Mouse (Mus musculus): ENCODE results near the gene Gabrb1.

Gabrb1 gene

DNA sequence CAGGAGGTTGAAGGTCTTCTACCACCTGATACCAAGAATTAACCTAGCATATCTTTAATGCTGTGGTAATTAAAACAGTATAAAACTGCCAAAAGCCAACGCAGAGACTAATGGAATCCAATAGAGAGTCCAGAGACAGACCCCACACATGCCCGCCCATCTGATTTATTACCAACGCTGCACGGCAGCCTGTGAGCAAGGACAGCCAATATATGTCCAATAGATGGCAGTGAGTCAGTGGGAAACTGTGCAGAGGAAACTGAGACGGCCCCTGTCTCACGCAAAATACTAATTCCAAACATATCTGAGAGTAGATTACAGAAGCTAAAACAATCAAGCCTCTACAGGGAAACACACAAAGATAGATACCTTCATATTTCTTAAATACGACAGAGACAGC lies 506.5 kb downstream of the Gabrb1 start:
- DNase-seq = no peak

- peak; percentile 97 for DNase-seq
Observed at GRCm38 (mm10) chr5:72167594-72168284, 509.8 kb downstream of the Gabrb1 start, which contains the start of gene Commd8. Gene Commd8, minus strand, starts transcription at chr5:72168189.

- no peak for DNase-seq
Observed at GRCm38 (mm10) chr5:72168285-72168621, 510.3 kb downstream of the Gabrb1 start.

GRCm38 (mm10) chr5:72170067-72170466 lies 512.2 kb downstream of the Gabrb1 start:
- DNase-seq = no peak

- DNase-seq = peak; percentile 75 to 87
Observed at GRCm38 (mm10) chr5:72172675-72173074, 514.8 kb downstream of the Gabrb1 start.

DNA sequence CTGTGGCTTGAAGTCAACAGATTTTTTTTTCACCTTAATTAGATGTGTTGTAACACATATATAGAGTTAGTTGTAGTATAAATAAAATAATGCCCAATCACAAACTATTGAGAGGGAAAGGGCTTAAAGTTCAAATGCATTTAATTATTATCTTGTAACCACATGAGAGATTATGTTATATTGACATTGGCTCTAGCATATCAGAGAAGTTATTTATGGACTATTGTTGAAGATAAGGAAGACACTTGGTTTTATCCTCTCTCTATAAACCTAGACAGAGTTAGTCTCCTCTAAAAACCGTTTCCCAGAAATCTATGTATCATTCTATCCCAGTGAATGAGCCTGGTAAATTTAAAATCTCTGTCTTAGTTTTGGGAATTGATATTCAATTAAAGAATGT lies 515.6 kb downstream of the Gabrb1 start:
- no peak for DNase-seq

DNA sequence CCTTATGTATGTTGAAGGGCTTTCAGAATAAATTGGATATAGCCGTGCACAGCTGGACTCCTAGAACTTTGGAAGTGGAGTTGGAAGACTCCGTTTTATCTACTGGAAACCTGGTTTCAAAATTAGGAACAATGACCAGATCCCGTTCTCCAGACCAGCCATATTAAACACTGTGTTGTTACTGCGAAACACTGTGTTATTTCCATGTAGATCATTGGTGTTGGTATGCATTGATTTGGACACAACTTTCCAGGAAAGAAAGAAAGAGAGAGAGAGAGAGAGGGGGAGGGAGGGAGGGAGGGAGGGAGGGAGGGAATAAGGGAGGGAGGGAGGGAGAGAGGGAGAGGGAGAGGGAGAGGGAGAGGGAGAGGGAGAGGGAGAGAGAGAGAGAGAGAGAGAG lies 517.1 kb downstream of the Gabrb1 start:
- DNase-seq = no peak

GRCm38 (mm10) chr5:72175530-72175929 lies 517.6 kb downstream of the Gabrb1 start:
- DNase-seq = no peak

- DNase-seq = no peak
Observed at GRCm38 (mm10) chr5:72181194-72181593, 523.3 kb downstream of the Gabrb1 start.

GRCm38 (mm10) chr5:72182804-72183203 lies 524.9 kb downstream of the Gabrb1 start:
- no peak for DNase-seq

GRCm38 (mm10) chr5:72183929-72184328 lies 526.0 kb downstream of the Gabrb1 start:
- no peak for DNase-seq

- no peak for DNase-seq
Observed at GRCm38 (mm10) chr5:72184437-72185100, 526.7 kb downstream of the Gabrb1 start.

DNA sequence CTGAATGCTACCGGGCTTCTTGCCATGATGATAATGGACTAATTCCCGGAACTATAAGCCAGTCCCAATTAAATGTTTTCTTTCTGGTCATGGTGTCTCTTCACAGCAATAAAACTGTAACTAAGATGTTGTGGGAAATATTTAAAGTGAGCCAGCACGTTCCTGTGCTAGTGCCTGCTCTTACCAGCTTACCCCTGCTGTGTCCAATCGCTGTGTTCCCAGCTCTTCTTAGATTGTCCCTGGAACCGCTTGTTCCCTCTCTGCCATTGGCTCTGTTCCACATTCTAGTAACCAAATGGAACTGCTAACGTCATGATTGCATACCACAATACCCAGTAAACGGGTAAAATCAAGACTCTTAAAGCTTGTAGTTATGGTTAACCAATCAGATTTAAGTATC lies 533.2 kb downstream of the Gabrb1 start:
- DNase-seq = no peak

DNA sequence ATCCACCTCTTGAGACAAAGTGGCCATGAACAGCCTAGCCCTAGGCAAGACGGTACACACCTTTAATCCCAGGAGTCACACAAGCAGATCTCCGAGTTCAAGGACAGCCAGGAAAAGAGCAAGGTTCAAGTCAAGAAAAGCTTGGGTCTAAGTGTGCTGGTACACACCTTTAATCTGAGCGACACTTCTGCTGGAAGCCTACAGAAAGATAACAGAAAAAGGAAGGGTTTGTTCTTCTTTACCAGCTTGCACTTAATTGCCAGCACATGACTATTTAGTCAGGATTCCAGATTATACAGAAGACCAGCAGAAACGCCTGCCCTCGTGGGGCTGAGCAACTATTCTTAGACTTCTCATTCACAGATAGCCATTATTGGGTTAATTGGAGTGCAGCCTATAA lies 534.0 kb downstream of the Gabrb1 start:
- no peak for DNase-seq

DNA sequence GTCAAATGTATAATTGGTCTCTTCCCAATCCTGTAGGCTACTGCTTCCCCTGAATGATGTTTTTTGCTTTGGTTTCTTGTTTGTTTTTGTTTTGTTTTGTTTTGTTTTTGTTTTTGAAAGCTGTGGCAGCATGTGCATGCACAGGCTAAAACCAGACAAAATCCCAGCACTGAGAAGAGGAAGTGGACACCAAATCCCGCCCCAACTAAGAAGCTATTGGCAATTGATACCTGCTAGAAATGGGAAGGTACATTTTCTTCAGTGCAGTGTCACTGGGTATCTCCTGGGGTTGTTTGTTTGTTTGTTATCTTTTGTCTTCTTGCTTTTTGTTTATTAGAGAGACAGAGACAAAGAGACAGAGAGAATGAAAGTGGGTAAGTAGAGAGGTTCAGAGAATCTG lies 537.5 kb downstream of the Gabrb1 start:
- no peak for DNase-seq

Measured in cerebellum, postnatal 10 days (tissue).